Mouse (Mus musculus): ENCODE measurements at regions not wholly inside any gene's neighbourhood (a gene's known extent, or its start where the extent isn't known, plus 50 kb on each side); places are given as distances from the start of the nearest gene placed in this dataset.

DNA sequence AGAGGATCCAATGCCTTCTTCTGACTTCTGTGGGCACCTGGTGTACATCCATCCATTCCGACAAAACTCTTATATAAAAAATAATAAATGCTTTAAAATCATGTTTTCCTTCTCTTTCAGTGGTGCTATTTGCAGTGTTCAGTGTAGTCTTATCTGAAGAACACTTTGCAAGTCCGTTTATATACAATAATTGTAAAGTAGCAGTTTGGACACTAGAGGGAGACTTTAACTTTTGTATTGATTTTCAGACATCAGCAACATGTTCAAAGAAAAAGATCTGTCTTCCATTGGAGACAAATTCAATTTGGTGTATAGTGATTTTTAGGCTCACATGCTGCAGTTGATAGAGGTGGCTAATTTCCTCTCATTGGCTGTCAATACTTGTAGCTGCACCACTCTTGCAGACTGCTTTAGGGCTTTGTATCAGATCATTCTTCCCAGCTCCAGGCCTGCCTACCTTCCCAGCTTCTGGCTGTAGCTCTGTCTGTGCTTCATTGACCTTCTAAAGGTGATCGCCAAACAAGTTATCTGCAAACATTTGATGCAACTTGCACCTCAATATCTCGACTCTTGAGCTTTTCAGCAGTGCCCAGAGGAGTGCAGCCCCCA lies 74.8 kb upstream of the Sult1c1 start:
- no peak for DNase-seq (ENCODE audit: low spot score in 2 of 2)

DNA sequence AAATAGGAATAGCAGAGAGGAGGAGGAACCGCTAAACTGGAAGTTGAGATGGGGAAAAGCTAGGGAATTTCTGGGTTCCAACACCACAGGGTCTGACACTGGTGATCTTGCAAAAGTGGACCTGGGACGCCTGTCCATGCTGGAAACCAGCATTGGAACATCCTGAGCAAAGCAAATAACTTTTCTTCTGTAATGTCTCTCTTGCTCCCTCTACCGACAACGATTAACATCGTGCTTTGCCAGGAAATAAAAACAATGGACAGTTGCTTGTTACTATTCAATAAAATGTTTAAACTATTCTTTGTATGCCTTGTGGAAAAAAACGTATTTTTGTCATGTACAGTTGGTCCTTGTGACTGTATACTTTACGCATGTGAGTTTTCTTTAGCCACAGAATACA lies 70.8 kb upstream of the Sult1c1 start:
- DNase-seq (ENCODE audit: low spot score in 2 of 2): peak; percentile 7 to 15

All from layer of hippocampus, postnatal 10 days (tissue).